Comparison of ENCODE assay signal across 20 mouse cellular contexts in genomic region chr9:114016402-114016801, GRCm38 (mm10). TPM values are rescaled to one million over a fixed set of nuclear protein-coding genes. Genes with fewer than 3 reads are reported as not detected.
DNase-seq lines count a peak whose midpoint lies in the region; ATAC-seq and TF ChIP-seq lines count a peak whose summit lies in the region.
"Had no signal": no experiment of that assay in that cellular context is flagged by ENCODE, and none has a peak within 500 bp of the region (broad histone marks: within the 10 kb centered on the region; RNA-seq: fewer than 3 reads in every experiment).

No protein-coding gene starts in this region.

- H3K27ac ChIP-seq in MEL (ENCODE audit: control insufficient read depth, low read depth, low read length), result no peak overlapping the region
- H3K27ac ChIP-seq: embryonic facial prominence, embryonic 12.5 days; hindbrain, embryonic 12.5 days; intestine, embryonic 15.5 days; limb, embryonic 15.5 days; midbrain, embryonic 15.5 days; neural tube, embryonic 12.5 days had no signal

- ATAC-seq in erythroid progenitor cell, adult 5-6 weeks (replicated peaks; ENCODE audit: low FRiP score, poor library complexity, severe bottlenecking), result 0 out of 2 replicates have a peak, but pooled peaks have one; percentile 49
- ATAC-seq: intestine, embryonic 15.5 days; midbrain, embryonic 15.5 days had no signal

- no peak overlapping the region for H3K9ac ChIP-seq in MEL (ENCODE audit: control insufficient read depth, low read depth, low read length, poor library complexity, severe bottlenecking)
- H3K9ac ChIP-seq: embryonic facial prominence, embryonic 12.5 days; hindbrain, embryonic 12.5 days; intestine, embryonic 15.5 days; limb, embryonic 15.5 days; midbrain, embryonic 15.5 days; neural tube, embryonic 12.5 days had no signal

- no peak for TF ChIP-seq POLR2A in MEL (IDR thresholded peaks at IDR 0.05; ENCODE audit: control insufficient read depth in 1 of 2, insufficient read depth in 1 of 2, low read depth in 1 of 2, low read length in 2 of 2, poor library complexity in 1 of 2)

- DNase-seq in 416B (ENCODE audit: low read depth) (peak; percentile 83), MEL (ENCODE audit: low read depth, low spot score) (peak; percentile 67)
- no peak for DNase-seq in right cerebral cortex, adult 2 months (ENCODE audit: low spot score in 2 of 2)
- no peak for DNase-seq in urinary bladder, adult 2 months (ENCODE audit: low spot score)
- no peak for DNase-seq in layer of hippocampus, postnatal 10 days (ENCODE audit: low spot score in 2 of 2)
- no peak for DNase-seq in cerebellum, adult 9-11 months
- DNase-seq: cerebellum, postnatal 25 days; heart, adult 18-20 months; layer of hippocampus, adult 9-11 months; right cerebral cortex, postnatal 4 days had no signal

- peaks cover 2 to 13% of the 10 kb centered on the region in 2 experiments; a peak in 3 of 4 replicates for H3K4me1 ChIP-seq in MEL (ENCODE audit: control insufficient read depth in 1 of 2, insufficient read depth in 2 of 2, low read length in 2 of 2)
- peaks cover 9% of the 10 kb centered on the region for H3K4me1 ChIP-seq in megakaryocyte, embryonic 14.5 days
- H3K4me1 ChIP-seq: embryonic facial prominence, embryonic 12.5 days; hindbrain, embryonic 12.5 days; intestine, embryonic 15.5 days; limb, embryonic 15.5 days; midbrain, embryonic 15.5 days; neural tube, embryonic 12.5 days had no signal

- no peaks in the 10 kb centered on the region for H3K27me3 ChIP-seq in MEL (ENCODE audit: control insufficient read depth in 1 of 2, insufficient read depth in 2 of 2, low read length in 2 of 2)
- H3K27me3 ChIP-seq in megakaryocyte, embryonic 14.5 days (replicated peaks), result no peaks in the 10 kb centered on the region
- H3K27me3 ChIP-seq: embryonic facial prominence, embryonic 12.5 days; hindbrain, embryonic 12.5 days; intestine, embryonic 15.5 days; limb, embryonic 15.5 days; midbrain, embryonic 15.5 days; neural tube, embryonic 12.5 days had no signal

- H3K9me3 ChIP-seq in MEL (replicated peaks; ENCODE audit: insufficient read depth, low read length), result no peaks in the 10 kb centered on the region
- H3K9me3 ChIP-seq in megakaryocyte, embryonic 14.5 days, result peaks cover 5% of the 10 kb centered on the region; the same call in 1 of the 2 replicates
- H3K9me3 ChIP-seq: embryonic facial prominence, embryonic 12.5 days; hindbrain, embryonic 12.5 days; intestine, embryonic 15.5 days; limb, embryonic 15.5 days; midbrain, embryonic 15.5 days; neural tube, embryonic 12.5 days had no signal

- TF ChIP-seq RAD21 in MEL (IDR thresholded peaks at IDR 0.05; ENCODE audit: low read depth, low read length), result no peak

- H3K36me3 ChIP-seq in MEL (ENCODE audit: control insufficient read depth in 1 of 2, insufficient read depth in 2 of 2, low read length in 2 of 2), result peaks cover 0 to 6% of the 10 kb centered on the region in 2 experiments; a peak in 2 of 4 replicates
- no peaks in the 10 kb centered on the region for H3K36me3 ChIP-seq in megakaryocyte, embryonic 14.5 days (replicated peaks; ENCODE audit: low read length)
- H3K36me3 ChIP-seq: embryonic facial prominence, embryonic 12.5 days; intestine, embryonic 15.5 days; limb, embryonic 15.5 days; neural tube, embryonic 12.5 days had no signal

- no peaks in the 10 kb centered on the region for H3K79me2 ChIP-seq in MEL (ENCODE audit: control insufficient read depth, insufficient read depth, low read length, poor library complexity)

- no peak overlapping the region for H3K4me3 ChIP-seq in MEL (ENCODE audit: control insufficient read depth in 1 of 2, insufficient read depth in 1 of 2, low read depth in 2 of 2, low read length in 2 of 2)
- H3K4me3 ChIP-seq in megakaryocyte, embryonic 14.5 days (replicated peaks), result peak overlapping the region; percentile 19
- H3K4me3 ChIP-seq: embryonic facial prominence, embryonic 12.5 days; hindbrain, embryonic 12.5 days; intestine, embryonic 15.5 days; limb, embryonic 15.5 days; midbrain, embryonic 15.5 days; neural tube, embryonic 12.5 days had no signal

- TF ChIP-seq CTCF in MEL (IDR thresholded peaks at IDR 0.05 in 2 of 3, conservative IDR thresholded peaks at IDR 0.05 in 1 of 3; ENCODE audit: control insufficient read depth in 1 of 3, insufficient read depth in 1 of 3, low read depth in 2 of 3, low read length in 3 of 3, poor library complexity in 1 of 3, severe bottlenecking in 1 of 3), result no peak

- no peak; a peak in 1 of 4 replicates for TF ChIP-seq EP300 in MEL (IDR thresholded peaks at IDR 0.05; ENCODE audit: low read depth in 1 of 2, low read length in 2 of 2)

TF ChIP-seq in MEL, 35 proteins besides CTCF, POLR2A, EP300 and RAD21:
- TF ChIP-seq MEF2A (IDR thresholded peaks at IDR 0.05; ENCODE audit: extremely low read depth, insufficient replicate concordance, low read depth, low read length, poor library complexity, severe bottlenecking) (no peak), MYB (IDR thresholded peaks at IDR 0.05; ENCODE audit: low read depth, low read length) (no peak), MAZ (IDR thresholded peaks at IDR 0.05; ENCODE audit: low read depth, low read length) (no peak), NELFE (IDR thresholded peaks at IDR 0.05; ENCODE audit: low read depth, low read length) (no peak), BHLHE40 (IDR thresholded peaks at IDR 0.05; ENCODE audit: borderline replicate concordance, low read depth, low read length) (no peak), ETS1 (IDR thresholded peaks at IDR 0.05; ENCODE audit: low read depth, low read length) (0 out of 2 replicates have a peak, but pooled peaks have one; percentile 40)

RNA-seq across cellular contexts. Expression of gene Fbxl2, which starts 29.6 kb away (rescaled TPM):
- total RNA-seq in MEL (2012; rRNA removed), result 1.5 and 1.8 TPM in 2 replicates
- 1 to 10 TPM in 1 of 2 experiments, not detected in 1; 3.0 TPM for polyA plus RNA-seq in MEL (2012; ENCODE audit: insufficient read depth in 1 of 2, insufficient read length in 2 of 2, low read depth in 1 of 2, low replicate concordance in 2 of 2, missing spikeins in 1 of 2)
- total RNA-seq in erythroid progenitor cell, adult 5-6 weeks (2015; ENCODE audit: low replicate concordance), result 1.3 and 2.2 TPM in 2 replicates
- 3.0 TPM in 1 of 2 replicates, not detected in the other for total RNA-seq in erythroid progenitor cell, adult 5-6 weeks (2017; ENCODE audit: low replicate concordance)
- polyA plus RNA-seq in megakaryocyte, embryonic 14.5 days (2012; ENCODE audit: insufficient read depth, low replicate concordance), result 0.70 and 1.8 TPM in 2 replicates
- polyA plus RNA-seq in urinary bladder, adult 2 months (2012; rRNA removed), result 2.5 and 3.6 TPM in 2 replicates
- 10 to 100 TPM; 29.9 to 31.9 TPM for total RNA-seq in layer of hippocampus, postnatal 10 days (2021)

RNA-seq across cellular contexts. Expression of gene Susd5, which starts 40.5 kb away (rescaled TPM):
- total RNA-seq in MEL (2012; rRNA removed), result not detected in 2 replicates
- not detected for polyA plus RNA-seq in MEL (2012; ENCODE audit: insufficient read depth in 1 of 2, insufficient read length in 2 of 2, low read depth in 1 of 2, low replicate concordance in 2 of 2, missing spikeins in 1 of 2)
- total RNA-seq in erythroid progenitor cell, adult 5-6 weeks (2015; ENCODE audit: low replicate concordance), result not detected in 2 replicates
- total RNA-seq in erythroid progenitor cell, adult 5-6 weeks (2017; ENCODE audit: low replicate concordance), result not detected in 2 replicates
- polyA plus RNA-seq in megakaryocyte, embryonic 14.5 days (2012; ENCODE audit: insufficient read depth, low replicate concordance), result 0.66 TPM in 1 of 2 replicates, not detected in the other
- polyA plus RNA-seq in urinary bladder, adult 2 months (2012; rRNA removed), result 0.62 and 0.87 TPM in 2 replicates
- 1 to 10 TPM; 1.6 to 2.3 TPM for total RNA-seq in layer of hippocampus, postnatal 10 days (2021)
- polyA plus RNA-seq: forebrain, embryonic 11.5 days; thymus, postnatal 0 days had no signal

Comparison
In these comparisons a context has a peak if more than half of its experiments do, and no peak if none do; other contexts are left out.
1. DNase-seq: peak in 416B (single experiment) and MEL (single experiment); none in right cerebral cortex, adult 2 months (0 of 2), urinary bladder, adult 2 months (single experiment), layer of hippocampus, postnatal 10 days (0 of 2) and cerebellum, adult 9-11 months (single experiment).
2. RNA of gene Fbxl2, which starts 29.6 kb away (total RNA-seq): 29.9 to 31.9 TPM in layer of hippocampus, postnatal 10 days; 1.5 to 1.8 TPM in MEL and 1.3 to 3.0 TPM in erythroid progenitor cell, adult 5-6 weeks; every median in the first group is over 4 times any median in the second.